Mouse (Mus musculus) megakaryocyte, embryonic 14.5 days (primary cell): ENCODE measurements around the gene Becn1.

Experiments used
- FLI1 ChIP-seq: IDR thresholded peaks from 2 replicates; pipeline ENCODE4 v1.6.1; 2012; ENCODE audit warnings: low read length, inconsistent platforms, mixed read lengths
- GATA1 ChIP-seq: IDR thresholded peaks from 3 replicates; pipeline ENCODE4 v1.6.1; 2012; ENCODE audit warnings: mixed read lengths, low read length, inconsistent platforms, borderline replicate concordance

DNA sequence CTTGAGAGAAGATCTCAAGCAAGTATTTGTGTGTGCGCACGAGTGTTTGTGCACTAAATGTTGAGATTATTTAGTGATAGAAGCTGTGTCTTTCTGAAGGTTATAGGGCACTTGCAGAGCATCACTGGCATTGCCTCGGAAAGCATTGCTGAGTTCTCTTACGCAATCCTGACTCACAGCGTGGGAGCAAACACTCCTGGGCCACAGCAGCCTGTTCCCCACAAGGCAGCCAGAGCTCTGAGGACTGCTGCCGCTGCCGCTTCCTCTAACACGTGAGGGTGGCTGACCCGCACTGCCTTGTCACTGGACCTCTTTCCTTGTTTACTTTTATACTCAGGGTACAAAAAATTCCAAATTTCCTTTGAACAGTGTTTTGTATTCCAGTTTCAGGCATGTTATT, 14.8 kb downstream of the Becn1 start:
- TF ChIP-seq GATA1 (no peak), FLI1 (no peak)
